Mouse (Mus musculus): ENCODE results near the gene Plekhg1.

Plekhg1 gene

GRCm38 (mm10) chr10:3892368-3892767 is 152.2 kb downstream of the Plekhg1 start:
- DNase-seq, result no peak

- no peak for DNase-seq
Measured at GRCm38 (mm10) chr10:3898068-3898467, 157.9 kb downstream of the Plekhg1 start.

GRCm38 (mm10) chr10:3900416-3900956 is 160.3 kb downstream of the Plekhg1 start:
- no peak for DNase-seq

GRCm38 (mm10) chr10:3905747-3906146 is 165.6 kb downstream of the Plekhg1 start:
- no peak for DNase-seq

GRCm38 (mm10) chr10:3914104-3914503 is 173.9 kb downstream of the Plekhg1 start:
- no peak for DNase-seq

- DNase-seq, result no peak
Measured at GRCm38 (mm10) chr10:3920368-3921152, 180.4 kb downstream of the Plekhg1 start.

GRCm38 (mm10) chr10:3928008-3928545 is 187.9 kb downstream of the Plekhg1 start:
- no peak for DNase-seq

- no peak for DNase-seq
Measured at GRCm38 (mm10) chr10:3931831-3932230, 191.7 kb downstream of the Plekhg1 start.

- no peak for DNase-seq
Measured at GRCm38 (mm10) chr10:3933311-3933940, 193.3 kb downstream of the Plekhg1 start.

- DNase-seq, result no peak
Measured at GRCm38 (mm10) chr10:3936864-3937263, 196.7 kb downstream of the Plekhg1 start.

GRCm38 (mm10) chr10:3939895-3940595 is 199.9 kb downstream of the Plekhg1 start:
- no peak for DNase-seq

GRCm38 (mm10) chr10:3940596-3940975 is 200.4 kb downstream of the Plekhg1 start:
- no peak for DNase-seq

GRCm38 (mm10) chr10:3941054-3941757 is 201.0 kb downstream of the Plekhg1 start:
- no peak for DNase-seq

GRCm38 (mm10) chr10:3942289-3942688 is 202.1 kb downstream of the Plekhg1 start:
- no peak for DNase-seq

GRCm38 (mm10) chr10:3943492-3944395 is 203.6 kb downstream of the Plekhg1 start:
- DNase-seq, result peak; percentile 40

- no peak for DNase-seq
Measured at GRCm38 (mm10) chr10:3946871-3947270, 206.7 kb downstream of the Plekhg1 start.

GRCm38 (mm10) chr10:3947346-3947745 is 207.2 kb downstream of the Plekhg1 start:
- no peak for DNase-seq

- no peak for DNase-seq
Measured at GRCm38 (mm10) chr10:3949306-3949705, 209.1 kb downstream of the Plekhg1 start.

GRCm38 (mm10) chr10:3956471-3956870 is 216.3 kb downstream of the Plekhg1 start:
- no peak for DNase-seq

- no peak for DNase-seq
Measured at GRCm38 (mm10) chr10:3958591-3958990, 218.4 kb downstream of the Plekhg1 start.

- no peak for DNase-seq
Measured at GRCm38 (mm10) chr10:3969026-3969425, 228.9 kb downstream of the Plekhg1 start.
